Mouse (Mus musculus): ENCODE measurements around the gene B4galnt3.

Gene B4galnt3

DNA sequence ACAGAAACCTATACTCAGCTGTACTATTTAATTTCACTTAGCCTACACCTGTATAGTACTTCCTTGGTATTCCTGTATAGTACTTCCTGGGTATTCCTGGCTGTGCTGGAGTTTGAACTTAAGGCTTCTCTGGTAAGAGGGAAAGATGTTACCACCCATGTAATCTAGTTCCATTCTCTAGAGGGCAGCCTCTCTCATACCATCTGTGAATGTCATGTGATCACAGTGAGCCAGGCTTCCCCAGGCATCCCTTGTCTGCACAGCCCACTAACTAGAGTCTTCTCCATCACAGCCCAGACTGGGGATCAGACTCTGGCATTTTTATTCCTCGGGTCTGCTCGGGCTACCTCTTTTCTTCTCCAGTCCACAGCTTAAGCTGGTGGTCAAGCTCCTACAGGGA is 75.1 kb downstream of the B4galnt3 start:
- DNase-seq (ENCODE audit: low spot score), result no peak

DNA sequence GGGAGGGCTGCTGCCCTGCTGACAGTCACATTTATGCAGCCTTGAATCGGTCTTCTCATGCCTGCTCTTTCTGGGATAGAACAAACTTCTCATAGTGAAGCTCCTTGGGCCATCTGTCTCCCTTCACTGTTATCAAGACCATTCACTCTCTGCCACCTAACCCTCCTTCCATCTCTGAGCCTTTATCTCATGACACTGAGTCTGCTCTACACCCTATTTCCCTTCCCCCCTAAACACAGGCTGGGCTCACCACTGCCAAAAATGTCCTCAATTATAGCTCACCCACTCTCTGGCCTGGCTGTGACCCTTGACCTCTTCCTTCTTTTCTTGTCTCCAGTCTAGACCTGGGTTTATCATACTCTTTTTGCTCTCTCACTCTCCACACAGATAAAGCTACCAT is 77.7 kb downstream of the B4galnt3 start:
- DNase-seq (ENCODE audit: low spot score), result no peak

DNA sequence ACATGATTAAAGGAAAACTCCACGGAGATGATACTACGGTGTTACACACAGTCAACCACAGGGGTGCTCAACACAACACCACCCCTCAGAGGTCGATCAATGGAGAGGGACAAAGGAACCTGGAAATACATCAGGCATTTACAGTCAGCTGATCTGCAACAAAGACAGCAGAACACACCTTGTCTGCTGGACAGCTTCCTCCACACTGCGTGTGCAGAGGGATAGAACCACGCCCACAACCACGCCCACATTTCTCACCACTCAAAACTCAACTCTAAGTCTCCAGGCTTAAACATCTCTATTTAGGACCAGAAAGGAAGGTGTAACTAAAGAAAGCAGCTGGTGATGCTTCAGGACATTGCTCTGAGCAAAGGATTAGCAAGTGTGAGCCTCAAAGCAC is 82.8 kb downstream of the B4galnt3 start:
- no peak for DNase-seq (ENCODE audit: low spot score)

DNA sequence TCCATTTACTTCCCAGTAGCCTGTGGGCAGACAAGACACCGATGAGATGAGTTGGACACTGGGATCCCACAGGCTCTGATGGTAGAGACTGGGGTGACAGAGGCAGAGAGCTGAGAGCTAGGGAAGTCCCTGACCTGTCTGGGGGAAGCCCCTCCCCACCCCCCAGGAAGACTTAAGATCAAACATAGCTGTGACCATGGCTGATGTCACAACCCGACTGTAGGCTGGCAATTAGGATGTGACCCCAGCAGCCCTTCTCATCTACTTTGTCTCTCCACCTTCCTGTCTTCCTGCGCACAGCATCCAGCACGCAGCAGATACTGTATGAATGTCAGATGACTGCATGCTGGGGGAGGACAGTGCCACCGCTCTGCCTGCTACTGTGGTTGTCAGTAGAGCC is 87.8 kb downstream of the B4galnt3 start:
- no peak for DNase-seq (ENCODE audit: low spot score)

DNA sequence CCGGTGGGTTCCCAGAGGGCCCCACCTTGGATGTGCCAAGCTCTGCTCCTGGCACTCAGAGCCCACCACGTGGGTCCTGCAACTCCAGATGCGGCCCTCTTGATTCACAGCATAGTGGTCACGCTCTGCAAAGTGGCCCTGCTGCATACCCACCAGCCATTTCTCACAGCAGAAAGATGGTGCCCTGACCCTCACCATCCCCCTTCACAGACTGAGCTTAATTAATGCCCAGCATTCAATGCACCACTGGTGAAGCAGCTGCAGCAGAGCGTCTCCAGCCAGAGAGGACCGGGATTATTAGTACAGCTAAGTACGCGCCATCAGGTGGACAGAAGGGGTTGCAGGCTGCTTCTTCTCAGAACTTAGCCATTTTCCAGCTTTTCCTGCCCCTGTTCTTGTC is 92.0 kb downstream of the B4galnt3 start:
- no peak for DNase-seq (ENCODE audit: low spot score)

DNA sequence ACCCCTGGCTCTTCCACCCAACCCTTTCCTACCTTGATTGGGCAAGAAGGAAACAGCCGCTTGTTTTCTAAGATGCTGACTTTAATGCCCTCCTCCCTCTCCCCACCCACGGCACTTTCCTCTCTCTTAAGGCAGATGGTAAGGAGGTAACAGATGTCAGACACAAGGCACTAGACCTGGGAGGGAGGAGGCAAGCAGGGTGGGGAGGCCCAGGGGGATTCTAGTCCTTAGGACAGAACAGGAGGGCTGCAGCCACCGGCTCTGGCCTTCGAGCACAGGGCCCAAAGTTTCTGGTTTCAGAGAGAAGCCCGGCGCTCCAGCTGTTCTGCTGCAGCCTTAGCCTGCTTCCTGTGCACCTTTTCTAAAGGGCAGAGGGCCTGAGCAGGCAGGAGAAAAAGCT is 92.4 kb downstream of the B4galnt3 start:
- DNase-seq (ENCODE audit: low spot score), result no peak

DNA sequence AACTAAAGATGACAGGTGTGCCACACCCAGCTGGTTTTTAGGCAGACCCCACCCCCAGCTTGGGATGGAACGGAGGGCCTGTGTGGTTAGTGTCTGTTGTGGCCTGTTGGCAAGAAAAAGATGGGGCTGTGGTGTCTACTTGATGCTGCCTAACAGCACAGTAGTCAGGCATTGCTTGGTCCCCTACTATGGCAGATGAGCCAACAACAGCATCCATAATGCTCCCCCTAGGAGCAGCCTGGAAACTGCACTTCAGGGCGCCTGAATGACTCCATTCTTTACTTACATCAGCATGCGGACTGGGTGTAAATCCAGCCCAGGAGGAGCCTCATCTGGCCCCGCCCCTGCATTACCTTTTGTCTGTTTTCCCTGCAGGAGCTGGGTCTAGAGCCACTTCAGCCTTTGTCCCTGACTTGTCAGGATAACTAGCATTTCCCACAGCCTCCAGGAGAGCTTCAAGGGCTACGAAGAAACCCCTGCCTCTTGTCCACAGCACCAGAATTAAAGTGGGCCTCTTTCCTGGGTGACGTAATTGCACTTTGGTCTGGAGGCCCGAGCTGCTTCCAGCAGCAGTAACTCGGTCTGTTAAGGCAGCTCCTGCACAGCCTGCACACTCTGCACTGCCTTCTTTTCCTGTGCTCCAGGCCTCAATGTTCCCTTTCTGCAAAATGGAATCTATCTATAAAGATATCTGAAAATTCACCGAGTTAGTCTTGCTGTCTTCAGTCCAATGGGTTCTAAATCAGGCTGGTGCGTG is 94.5 kb downstream of the B4galnt3 start:
- DNase-seq (ENCODE audit: low spot score), result no peak

DNA sequence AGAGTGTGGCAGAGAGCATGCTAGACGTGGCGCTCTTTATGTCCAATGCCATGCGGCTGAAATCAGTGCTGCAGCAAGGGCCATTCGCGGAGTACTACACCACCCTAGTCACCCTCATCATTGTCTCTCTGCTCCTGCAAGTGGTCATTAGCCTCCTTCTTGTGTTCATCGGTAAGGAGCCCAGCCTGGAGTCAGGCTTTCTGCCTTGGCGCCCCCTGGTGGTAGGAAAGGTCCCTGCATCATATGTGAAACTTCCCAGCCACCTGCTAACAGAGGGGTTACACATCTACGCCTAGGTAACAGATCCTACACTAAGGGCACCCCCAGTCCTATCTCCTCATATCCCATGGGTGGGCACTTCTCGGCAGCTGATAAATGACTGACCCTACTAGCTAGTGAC is 96.4 kb downstream of the B4galnt3 start:
- no peak for DNase-seq (ENCODE audit: low spot score)

DNA sequence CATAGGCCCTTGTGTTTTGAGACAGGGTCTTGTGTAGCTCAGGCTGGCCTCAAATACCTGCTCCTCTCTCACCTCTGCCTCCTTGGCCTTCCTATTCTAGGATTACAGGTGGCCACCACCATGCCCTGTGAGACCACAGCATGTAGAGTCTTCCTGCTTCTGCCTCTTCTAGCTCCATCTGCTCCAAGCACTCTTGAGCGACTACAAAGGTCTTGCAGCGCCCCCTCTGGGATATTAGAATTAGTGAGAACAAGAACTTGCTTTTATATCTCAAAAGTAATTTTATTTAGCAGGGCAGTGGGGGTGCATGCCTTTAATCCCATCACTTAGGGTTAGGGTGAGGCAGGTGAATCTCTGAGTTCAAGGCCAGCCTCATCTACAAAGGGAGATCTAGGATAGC is 97.5 kb downstream of the B4galnt3 start:
- no peak for DNase-seq (ENCODE audit: low spot score)

DNA sequence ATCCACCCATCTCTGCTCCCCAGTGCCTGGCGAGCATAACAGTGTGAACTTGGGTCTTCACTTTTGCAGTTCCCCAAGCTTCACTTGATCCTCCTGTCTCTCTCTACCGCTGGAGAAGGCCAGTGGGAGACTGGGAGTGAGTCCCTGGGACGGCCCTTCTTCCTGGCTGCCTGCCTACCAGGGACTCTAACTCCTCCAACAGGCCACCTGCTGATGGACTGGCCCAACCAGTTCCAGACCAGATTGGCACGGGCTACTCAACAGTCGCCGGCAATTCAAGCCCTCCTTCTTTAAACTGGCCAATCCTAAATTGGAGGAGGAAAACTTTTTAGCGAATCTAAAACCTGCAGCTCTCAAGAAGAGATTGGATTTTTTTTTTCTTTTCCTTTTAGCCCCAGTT is 99.4 kb downstream of the B4galnt3 start:
- no peak for DNase-seq (ENCODE audit: low spot score)

DNA sequence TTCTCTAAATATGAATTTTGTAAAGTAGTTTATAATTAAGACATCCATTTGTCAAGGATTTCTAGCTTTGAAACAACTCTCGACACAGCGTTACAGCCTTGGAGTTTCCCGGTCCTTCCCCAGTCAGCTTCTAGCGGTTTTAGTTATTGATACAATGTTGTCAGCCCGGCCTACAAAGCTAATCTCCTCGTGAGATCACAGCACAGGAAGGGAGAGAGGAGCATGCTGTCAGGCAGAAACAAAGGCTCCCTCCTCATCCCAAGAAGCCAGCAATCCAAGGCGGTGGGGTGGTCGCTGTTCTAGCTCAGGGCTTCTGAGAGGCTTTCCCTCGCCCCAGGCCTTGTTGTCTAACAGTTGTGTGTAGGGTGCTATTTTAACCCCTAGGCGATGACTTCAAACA is 100.1 kb downstream of the B4galnt3 start:
- DNase-seq (ENCODE audit: low spot score), result no peak

DNA sequence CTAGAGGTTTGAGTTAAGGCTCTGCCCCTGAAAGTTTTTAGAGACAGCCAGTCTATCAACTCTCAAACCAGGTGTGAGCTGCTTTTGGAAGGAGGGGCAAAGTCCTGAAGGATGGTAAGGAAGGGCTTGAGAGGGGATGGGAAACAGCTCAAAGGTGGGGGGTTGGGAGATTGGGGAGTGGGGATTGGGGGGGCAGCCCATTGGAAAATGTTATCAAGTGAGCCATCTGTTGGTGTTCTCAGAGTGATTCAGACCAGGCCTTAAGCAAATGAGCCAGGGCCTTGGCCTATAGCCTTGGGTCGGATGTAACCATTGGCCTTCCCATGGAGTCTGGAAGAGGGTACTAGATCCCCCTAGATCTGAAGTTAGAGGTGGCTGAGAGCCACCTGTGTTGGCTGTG is 100.6 kb downstream of the B4galnt3 start:
- DNase-seq (ENCODE audit: low spot score), result no peak

DNA sequence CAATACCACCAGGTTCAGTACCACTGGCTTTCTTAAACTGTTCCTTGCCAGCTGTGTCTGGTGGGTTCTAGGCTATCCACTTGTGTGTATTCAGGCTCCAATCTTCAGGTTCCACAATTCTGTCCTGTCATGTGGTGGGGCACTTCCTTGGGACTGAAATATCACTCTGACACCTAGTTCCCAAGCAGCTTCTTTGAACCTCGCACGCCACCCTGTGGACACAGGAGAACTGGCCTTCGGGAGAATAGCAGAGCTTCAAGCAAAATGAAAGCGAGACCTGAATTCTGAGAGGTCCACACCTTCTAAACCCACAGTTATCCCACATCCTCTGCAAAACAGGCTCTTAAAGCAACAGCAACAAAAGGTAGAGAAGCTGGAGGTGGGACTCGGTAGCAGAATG is 101.2 kb downstream of the B4galnt3 start:
- DNase-seq (ENCODE audit: low spot score), result peak; percentile 57

DNA sequence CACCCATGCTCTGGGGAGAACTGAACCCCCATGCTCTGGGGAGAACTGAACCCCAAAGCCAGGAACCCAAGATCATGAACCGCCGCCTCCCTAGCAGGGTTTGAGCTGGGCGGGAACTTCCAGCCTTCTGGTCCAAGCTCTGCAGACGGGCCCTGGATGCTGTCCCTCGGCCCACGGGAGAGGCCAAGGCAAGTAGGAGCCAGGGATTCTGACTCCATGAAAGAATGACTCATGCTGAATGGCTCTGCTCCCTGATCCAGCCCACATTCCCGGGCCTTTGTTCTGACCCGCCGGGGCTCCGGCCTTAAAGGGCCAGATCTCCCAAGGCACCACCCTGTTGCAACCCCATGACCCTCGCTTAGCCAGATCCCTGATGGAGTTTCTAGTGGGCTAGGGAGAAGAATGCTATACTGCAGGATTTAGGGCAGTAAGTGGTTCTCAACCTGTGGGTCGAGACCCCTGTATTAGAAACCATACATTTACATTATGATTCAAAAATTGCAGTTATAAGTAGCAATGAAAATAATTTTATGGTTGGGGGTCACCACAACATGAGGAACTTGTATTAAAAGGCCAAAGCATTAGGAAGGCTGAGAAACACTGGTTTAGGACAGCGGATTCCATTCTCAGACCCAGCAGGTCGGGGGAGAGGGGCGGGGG is 102.0 kb downstream of the B4galnt3 start:
- DNase-seq (ENCODE audit: low spot score), result peak; percentile 71

DNA sequence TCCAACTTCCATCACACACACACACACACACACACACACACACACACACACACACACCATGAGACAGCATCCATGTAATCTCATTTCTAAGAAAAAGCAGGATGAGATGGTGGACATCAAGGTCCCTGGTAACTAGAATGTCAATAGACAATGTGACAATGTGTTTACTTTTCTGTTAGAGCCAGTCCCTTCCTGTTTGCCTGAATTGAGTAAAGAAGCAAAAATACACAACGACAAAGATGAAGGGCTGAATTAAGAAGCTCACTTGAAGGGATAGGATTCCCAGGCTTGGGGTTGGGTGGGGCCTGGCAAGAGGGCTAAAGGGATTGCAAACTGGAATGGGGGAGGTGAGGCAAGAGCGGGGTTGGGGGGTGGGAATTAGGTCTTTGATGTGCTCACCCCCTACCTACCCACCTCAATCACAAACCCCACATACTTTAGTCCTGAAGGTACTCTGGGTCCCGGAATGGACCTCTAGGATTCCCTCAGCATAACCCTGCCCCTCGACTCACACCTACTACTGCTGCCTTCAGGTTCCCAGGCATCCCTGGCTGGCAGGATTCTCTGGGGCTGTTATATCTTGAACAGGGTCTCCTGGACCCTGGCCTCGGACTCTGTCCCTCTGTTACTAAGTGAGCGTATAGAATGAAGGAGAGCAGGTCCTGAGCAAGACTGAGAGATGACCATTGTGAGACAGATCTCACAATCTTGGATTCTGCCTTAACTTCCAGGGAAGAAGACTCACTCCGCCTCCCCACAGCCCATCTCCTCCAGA is 102.8 kb downstream of the B4galnt3 start:
- no peak for DNase-seq (ENCODE audit: low spot score)

DNA sequence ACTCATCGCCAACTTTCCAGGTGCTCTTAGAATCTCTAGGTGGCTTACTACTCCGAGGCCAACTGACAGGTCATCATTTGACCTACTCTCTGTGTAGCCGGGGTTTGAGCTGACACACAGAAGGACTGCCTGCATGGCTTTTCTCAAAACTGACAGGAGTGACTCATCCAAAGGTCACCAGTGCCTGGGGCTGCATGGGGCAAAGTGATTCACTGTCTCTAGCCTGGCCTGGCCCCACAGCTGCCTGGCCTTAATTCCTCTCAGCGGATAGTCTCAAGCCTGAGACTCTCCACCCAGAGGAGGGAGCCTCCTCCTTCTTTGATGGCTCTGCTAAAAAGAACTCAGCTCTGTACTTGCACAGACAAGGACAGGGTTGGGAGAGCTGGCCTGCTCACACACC is 103.4 kb downstream of the B4galnt3 start:
- DNase-seq (ENCODE audit: low spot score), result peak; percentile 46

DNA sequence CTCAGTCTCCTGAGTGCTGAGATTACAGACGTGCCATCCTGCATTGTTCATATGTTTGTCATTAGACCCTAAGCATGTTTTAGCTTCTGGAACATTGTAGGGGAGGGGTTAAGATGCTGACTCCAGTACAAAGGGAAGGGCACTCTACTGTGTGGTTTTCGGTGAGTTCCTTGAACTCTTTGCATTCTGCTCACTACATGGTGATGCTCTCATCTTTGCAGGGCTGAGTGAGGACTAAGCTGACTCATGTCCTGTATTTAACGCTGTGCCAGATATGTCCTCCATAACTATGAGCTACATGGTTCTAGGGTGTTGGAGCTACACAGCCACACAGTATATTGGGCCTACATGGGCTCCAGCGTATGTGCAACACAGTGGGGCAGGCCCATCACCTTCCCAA is 104.0 kb downstream of the B4galnt3 start:
- no peak for DNase-seq (ENCODE audit: low spot score)

DNA sequence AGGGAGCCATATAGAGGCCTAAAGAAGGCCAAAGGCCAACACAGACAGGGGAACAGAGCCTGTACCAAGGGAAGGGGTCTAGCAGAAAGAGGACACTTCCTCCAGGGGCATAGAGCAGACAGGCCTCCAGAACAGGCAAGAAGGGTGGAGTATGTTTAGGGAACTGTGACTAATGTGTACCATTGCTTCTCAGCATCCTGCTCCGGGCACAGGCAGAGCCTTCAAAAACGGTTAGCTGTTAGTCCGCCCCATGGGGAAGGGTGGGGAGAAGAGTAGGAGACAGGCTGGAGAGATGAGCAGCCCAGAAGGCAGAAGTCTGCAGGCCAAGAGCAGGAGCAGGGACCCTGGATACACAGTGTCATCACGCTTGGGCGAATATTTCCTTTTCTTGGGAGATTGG is 105.1 kb downstream of the B4galnt3 start:
- DNase-seq (ENCODE audit: low spot score), result no peak

DNA sequence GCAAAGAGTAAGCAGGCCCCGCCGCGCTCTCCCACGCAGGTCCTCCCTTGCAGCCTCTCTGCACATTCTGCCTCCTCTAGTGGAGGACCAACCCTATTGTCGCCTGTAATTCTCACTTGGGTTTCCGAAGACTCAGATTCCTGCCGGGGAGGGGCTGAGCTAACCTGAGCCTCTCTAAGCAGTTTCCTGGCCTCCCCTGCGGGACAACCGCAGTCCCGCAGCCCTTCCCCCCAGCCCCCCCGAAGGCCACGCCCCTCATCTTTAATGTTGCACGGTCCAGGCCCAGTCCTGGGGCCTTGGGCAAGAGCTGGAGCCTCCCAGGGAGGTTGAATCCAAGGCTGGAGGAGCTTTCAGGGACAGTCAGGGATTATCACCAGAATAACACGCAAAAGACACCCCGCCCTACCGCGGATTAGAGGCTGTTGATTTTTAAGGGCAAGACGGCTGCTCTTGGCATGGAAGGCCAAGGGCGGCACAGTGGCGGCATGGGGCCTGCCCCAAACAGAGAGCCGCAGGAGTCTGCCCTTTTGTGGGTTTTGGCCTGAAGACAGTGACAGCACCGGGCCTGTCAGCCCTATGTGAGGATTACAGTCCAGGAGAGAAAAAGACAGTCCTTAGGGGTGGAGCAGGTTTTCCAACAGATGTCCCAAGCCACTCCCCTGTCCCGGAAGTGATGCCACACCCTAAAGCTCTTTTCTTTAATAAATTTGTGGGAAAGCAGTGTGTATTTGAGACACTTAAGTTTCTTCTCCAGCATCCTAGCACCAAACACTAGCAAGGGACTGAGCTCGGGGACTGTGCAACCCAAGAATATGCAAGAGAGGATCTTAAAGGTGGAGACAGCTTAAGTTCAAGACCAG is 105.8 kb downstream of the B4galnt3 start:
- DNase-seq (ENCODE audit: low spot score), result peak; percentile 79

DNA sequence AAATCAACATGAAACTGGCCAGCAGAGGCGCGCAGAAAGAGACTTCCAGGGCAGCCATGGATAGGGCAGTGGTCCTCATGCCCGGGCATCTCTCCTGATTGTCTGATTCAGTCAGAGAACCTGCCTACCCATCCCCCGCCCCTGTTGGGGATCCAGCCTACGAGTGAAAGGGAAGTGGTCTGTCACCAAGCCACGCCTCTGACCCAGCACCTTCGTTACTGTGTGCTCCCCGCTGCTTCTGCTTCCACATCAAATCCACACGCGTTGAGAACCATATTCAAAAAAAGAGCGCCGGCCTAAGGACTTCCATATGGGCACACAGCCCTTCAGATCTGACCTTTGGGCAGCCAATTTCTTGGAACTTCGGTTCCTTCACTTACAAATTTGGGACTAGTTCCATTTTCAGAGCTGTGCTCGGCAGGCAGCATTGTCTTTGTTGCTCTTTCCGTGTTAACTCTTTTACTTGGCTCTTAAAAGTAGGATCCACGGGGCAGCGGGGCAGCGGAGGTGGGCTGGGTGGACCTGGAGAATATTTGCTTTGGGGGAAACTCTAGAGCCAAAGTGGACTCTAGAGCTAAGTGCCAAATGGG is 106.7 kb downstream of the B4galnt3 start:
- DNase-seq (ENCODE audit: low spot score), result no peak

DNA sequence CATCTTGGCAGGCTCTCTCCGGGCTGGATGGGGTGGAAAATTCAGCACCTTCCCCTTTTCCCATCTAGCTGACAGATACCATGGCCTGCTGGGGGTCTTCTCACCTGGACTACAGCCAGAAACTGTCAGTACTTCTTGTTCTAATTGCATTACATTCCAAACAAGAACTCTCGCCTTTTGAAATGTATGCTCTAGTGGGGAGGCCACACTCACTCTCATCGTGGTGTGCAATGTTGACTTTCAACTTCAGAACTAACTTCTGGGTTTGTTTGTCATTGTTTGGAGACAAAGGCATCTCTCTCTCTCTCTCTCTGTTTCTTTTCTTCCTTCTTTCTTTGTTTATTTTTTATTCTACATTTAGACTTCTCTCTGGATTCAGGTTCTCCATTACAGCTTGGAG is 107.8 kb downstream of the B4galnt3 start:
- DNase-seq (ENCODE audit: low spot score), result no peak

DNA sequence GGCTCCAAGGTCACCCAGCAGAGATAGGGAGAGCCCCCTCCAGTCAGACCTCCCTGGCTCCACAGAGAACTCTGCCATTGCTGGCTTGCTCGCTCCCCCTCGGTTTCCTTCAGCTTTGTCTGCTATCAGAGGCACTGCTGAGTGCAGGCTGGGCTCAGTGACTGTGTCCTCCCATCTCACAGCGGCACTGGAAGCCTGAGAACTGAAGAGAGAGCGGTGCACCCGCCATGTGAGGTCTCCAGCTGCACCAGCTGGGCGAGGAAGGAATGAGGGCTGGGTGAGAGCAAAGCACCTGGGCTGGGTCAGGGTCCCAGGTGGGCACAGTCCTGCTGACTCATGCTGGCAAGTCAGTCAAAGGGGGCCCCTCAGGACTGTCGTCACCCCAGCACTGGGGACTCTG is 108.6 kb downstream of the B4galnt3 start:
- no peak for DNase-seq (ENCODE audit: low spot score)
